Mouse (Mus musculus) bone marrow, adult 2 months (tissue): ENCODE measurements around the gene L1cam. TPM values are rescaled to one million over a fixed set of nuclear protein-coding genes. Genes with fewer than 3 reads are reported as not detected.

Source experiments
- H3K27ac ChIP-seq: fragments of 200-500 bp; 2 replicates; pipeline ENCODE4 v1.5.1; 2012; ENCODE audit warnings: low read depth, mild to moderate bottlenecking, control low read depth, inconsistent platforms, low read length; ENCODE audit not compliant: control insufficient read depth, poor library complexity, insufficient read depth
- H3K4me1 ChIP-seq: fragments of 200-500 bp; 2 replicates; pipeline ENCODE4 v1.6.1; 2011; ENCODE audit warnings: low read length; ENCODE audit not compliant: control insufficient read depth, insufficient read depth
- H3K4me3 ChIP-seq: fragments of 200-500 bp; replicated peaks from 2 replicates; pipeline ENCODE3; 2011; ENCODE audit warnings: mild to moderate bottlenecking, low read depth, low read length, control low read depth; ENCODE audit not compliant: control insufficient read depth
- CTCF ChIP-seq: fragments of 200-500 bp; IDR thresholded peaks from 2 replicates; pipeline ENCODE4 v1.5.1; 2011; ENCODE audit warnings: low read length, control low read depth; ENCODE audit not compliant: control insufficient read depth, insufficient read depth
- POLR2A ChIP-seq: fragments of 200-500 bp; IDR thresholded peaks from 2 replicates; pipeline ENCODE4 v1.6.1; 2011; ENCODE audit warnings: low read depth, mild to moderate bottlenecking, control low read depth, low read length, borderline replicate concordance; ENCODE audit not compliant: control insufficient read depth
- WGBS: fragments of 180-500 bp; shearing (Covaris S2); methylation state at CpG from one replicate; pipeline ENCODE4 v1.1.7; 2018; 5-methylcytosine and 5-hydroxymethylcytosine counted together
- polyA plus RNA-seq: library from polyadenylated mRNA; stranded (reverse); fragments of >200 nt; gene quantifications from 2 replicates; pipeline ENCODE4 v1.2.4, GENCODE M21; 2011; ENCODE audit warnings: low replicate concordance; ENCODE audit not compliant: missing spikeins, insufficient read depth, insufficient read length

Gene L1cam
- polyA plus RNA-seq, 1 experiment: 12.7 TPM

DNA sequence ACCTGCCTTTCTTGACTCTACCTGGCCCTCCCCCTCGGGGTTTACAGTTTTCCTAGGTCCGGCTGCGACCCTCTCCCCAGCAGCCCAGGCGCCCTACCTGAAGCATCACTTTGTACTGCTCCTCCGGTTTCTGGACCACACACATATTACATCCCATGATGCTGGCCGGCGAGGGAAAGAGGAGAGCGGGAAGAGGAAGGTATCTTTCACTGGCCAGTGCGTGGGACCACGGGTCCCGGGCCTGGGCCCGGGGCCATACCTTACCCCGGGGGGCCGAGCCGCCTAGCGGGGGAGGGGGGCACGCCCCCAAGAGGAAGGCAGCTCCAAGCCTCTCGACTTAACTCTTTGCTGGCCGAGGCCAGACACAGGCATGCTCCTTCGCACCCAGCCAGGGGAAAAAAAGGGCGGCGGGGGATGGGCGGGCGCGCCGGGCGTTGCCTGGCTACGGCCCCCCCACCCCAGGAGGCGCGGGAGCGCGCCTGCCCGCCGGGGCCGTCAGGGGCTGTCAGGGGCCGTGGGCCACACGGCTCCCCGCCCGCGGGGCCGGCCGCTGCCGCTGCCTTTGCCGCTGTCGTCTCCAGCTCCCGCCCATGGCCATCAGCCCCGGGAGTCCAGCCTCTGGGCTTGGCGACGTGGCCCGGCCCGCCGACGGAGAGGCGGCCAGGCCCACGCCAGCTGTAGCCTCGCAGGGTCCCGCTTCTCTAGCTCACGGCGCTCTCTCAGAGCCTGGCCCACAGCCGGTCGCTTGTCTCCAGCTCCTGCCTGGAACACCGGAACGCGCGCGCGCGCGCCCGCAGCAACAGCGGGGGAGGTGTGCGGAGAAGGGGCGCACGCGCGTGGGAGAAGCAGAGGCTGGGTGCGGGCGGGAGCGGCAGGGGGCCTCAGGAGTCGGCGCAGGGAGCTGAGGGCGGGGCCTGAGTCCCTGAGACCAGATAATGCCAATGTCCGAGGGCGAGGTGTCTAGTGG lies 71.4 kb downstream of the L1cam start, which contains the start of gene Pdzd4:
TSS of gene Pdzd4 (minus strand) at position 785 of the 967 bp plus-strand sequence.
- WGBS: 10% methylated on average over 70 of the region's 84 CpGs
- H3K4me3 ChIP-seq: peak within 1 kb of the TSS; percentile 39
- TF ChIP-seq CTCF (no peak), POLR2A (no peak)

DNA sequence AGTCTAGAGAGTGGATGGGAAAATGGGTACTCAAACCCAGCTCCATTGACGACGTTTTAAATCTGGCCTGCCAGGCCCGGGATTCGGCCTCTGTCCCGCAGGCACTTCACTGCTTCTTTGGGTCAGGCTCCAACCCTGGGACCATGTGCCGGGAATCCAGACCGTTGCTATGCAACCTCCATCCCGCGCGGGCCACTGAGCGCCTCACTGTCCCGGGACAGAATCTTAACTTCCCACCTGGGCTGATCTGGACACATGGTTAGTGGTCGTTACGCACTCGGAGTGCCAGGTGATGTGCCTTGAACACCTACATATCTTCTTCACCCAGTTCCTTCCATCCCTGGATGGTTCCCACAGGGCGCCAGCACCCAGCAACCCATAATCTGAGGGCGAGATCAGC lies 72.2 kb downstream of the L1cam start:
- H3K27ac ChIP-seq: no peak overlapping the region
- no peaks in the 10 kb centered on the region for H3K4me1 ChIP-seq
- peak overlapping the region; percentile 27 for H3K4me3 ChIP-seq
- 49% methylated on average over 17 of the region's 17 CpGs for WGBS
- TF ChIP-seq POLR2A: no peak
- no peak for TF ChIP-seq CTCF

More for the DNA sequence above, 71.4 kb downstream of the L1cam start, which contains the start of gene Pdzd4:
- Histone ChIP-seq H3K27ac (no peak within 1 kb of the TSS), H3K4me1 (no peaks in the 10 kb centered on the region)

DNA sequence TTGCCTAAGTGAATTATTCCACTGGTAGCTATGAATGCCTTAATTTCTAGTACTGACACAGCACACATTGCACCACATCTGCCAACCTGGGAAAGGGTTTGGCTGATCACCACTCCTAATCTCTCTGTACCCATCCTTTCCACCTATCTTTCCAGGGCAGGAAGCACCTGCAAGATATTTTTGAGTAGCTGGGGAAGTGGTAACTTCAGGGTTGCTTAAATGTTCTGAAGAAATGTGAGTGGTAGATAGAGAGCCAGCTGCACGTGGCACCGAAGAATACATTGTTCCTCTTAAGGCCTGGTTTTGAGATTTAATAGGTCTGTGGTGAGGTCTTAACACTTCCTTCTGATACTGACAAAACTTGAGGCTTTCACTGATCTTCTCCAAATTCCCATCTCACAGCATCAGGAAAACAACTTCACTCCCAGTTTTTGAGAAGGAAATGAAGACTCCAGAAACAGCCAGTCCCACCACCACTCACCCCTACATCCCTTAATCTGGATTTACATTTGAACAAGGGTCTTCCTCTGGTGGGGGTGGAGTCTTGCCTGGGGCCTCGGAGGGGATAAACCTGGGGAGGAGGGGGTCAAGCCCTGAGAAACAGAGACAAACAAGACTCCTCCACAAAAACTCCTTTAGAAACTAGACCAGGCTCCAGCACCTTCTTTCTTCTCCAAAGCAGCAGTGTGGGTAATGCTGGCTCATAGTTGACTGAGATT lies 79.2 kb downstream of the L1cam start:
- no peak overlapping the region for H3K27ac ChIP-seq
- WGBS: 19% methylated on average over 3 of the region's 3 CpGs
- H3K4me3 ChIP-seq: no peak overlapping the region
- TF ChIP-seq CTCF (no peak), POLR2A (no peak)
- H3K4me1 ChIP-seq: no peaks in the 10 kb centered on the region; the same call in 1 of the 2 replicates

DNA sequence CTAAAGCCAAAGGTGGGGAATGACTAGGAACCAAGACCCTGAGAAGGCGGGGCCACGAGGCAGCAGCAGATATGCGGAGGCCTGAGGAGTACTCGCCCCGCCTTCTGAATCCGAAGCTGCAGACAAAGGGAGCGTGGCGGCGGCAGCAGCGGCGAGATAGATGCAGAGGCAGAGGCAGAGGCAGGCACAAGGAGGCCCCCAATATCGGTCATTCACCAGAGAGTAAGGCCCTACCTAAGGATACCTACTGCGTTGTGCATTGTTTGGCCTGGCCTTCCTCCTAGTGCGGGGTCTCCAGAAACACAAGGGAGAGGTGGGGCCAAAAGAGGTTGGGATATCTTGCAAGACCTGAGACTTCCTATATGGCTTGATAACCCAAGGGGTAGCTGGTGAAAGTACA lies 80.8 kb downstream of the L1cam start:
- Histone ChIP-seq H3K4me1 (no peaks in the 10 kb centered on the region; the same call in 1 of the 2 replicates), H3K4me3 (no peak overlapping the region), H3K27ac (no peak overlapping the region; the same call in 1 of the 2 replicates)
- 66% methylated on average over 14 of the region's 14 CpGs for WGBS
- no peak for TF ChIP-seq POLR2A
- TF ChIP-seq CTCF: no peak

DNA sequence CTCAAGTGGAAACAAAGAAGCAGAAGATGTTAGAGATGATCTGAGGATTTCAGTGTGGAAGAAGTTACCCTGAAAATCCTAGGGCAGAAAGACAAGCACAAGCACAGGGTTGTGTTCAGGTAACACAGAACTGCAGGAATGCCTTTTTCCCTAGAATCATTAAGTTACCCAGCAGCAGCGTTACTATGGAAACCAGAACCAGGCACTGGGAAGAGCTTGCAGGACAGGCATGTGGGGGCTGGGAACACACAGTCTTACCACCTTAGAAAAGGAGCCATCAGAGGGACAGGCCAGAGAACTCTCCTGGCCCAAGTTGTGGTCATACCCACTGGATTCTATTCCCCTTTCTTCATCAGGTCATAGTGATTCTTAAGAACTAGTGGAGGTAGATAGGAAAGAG lies 90.1 kb downstream of the L1cam start:
- 70% methylated on average over 1 of the region's 1 CpGs for WGBS
- no peak overlapping the region for H3K27ac ChIP-seq
- H3K4me1 ChIP-seq: no peaks in the 10 kb centered on the region
- no peak for TF ChIP-seq CTCF
- TF ChIP-seq POLR2A: no peak
- no peak overlapping the region for H3K4me3 ChIP-seq

Other genes starting within 250 kb of the L1cam start
- gene Pnck, start 236.0 kb downstream of the L1cam start, polyA plus RNA-seq: 1.7 and 2.2 TPM in 2 replicates
- gene Slc6a8, start 223.0 kb downstream of the L1cam start, polyA plus RNA-seq: 3.5 and 7.7 TPM in 2 replicates
- 52.5 and 94.6 TPM in 2 replicates for gene Bcap31, start 179.9 kb downstream of the L1cam start, polyA plus RNA-seq
- gene Abcd1, start 179.5 kb downstream of the L1cam start, polyA plus RNA-seq: 12.6 and 17.6 TPM in 2 replicates
- gene Plxnb3, start 139.0 kb downstream of the L1cam start, polyA plus RNA-seq: 0.32 TPM in 1 of 2 replicates, not detected in the other
- gene Srpk3, start 121.7 kb downstream of the L1cam start, polyA plus RNA-seq: 26.5 and 49.6 TPM in 2 replicates
- gene Idh3g, start 109.2 kb downstream of the L1cam start, polyA plus RNA-seq: 56.6 and 111 TPM in 2 replicates
- 47.8 and 107 TPM in 2 replicates for gene Ssr4, start 109.1 kb downstream of the L1cam start, polyA plus RNA-seq
- gene Pdzd4, start 71.1 kb downstream of the L1cam start, polyA plus RNA-seq: 2.2 and 4.7 TPM in 2 replicates
- gene Avpr2, start 4.0 kb downstream of the L1cam start, polyA plus RNA-seq: not detected in 2 replicates
- gene Arhgap4, start 25.8 kb upstream of the L1cam start, polyA plus RNA-seq: 53.5 and 163 TPM in 2 replicates
- 60.9 and 77.0 TPM in 2 replicates for gene Naa10, start 25.8 kb upstream of the L1cam start, polyA plus RNA-seq
- gene Renbp, start 34.7 kb upstream of the L1cam start, polyA plus RNA-seq: 30.7 and 48.6 TPM in 2 replicates
- 38.5 and 58.8 TPM in 2 replicates for gene Hcfc1, start 70.3 kb upstream of the L1cam start, polyA plus RNA-seq
- gene Irak1, start 127.8 kb upstream of the L1cam start, polyA plus RNA-seq: 41.4 and 97.5 TPM in 2 replicates
- not detected in 2 replicates for gene Opn1mw, start 231.4 kb upstream of the L1cam start, polyA plus RNA-seq
- gene Mecp2, start 239.3 kb upstream of the L1cam start, polyA plus RNA-seq: 13.2 and 15.1 TPM in 2 replicates